Mouse (Mus musculus): ENCODE measurements around the gene Angel1. TPM values are rescaled to one million over a fixed set of nuclear protein-coding genes. Genes with fewer than 3 reads are reported as not detected.
A peak's percentile ranks its signal among the peaks of the same experiment; 100 is the strongest.

Gene Angel1
- total RNA-seq, 2 experiments from 2014 or later: 3.8 to 4.3 TPM

GRCm38 (mm10) chr12:86715401-86715800 is 10.9 kb downstream of the Angel1 start:
- intact Hi-C loops (cut with DNase I): no loop called here
- peak; percentile 79 to 87 for DNase-seq

- intact Hi-C loops (cut with DNase I): loop anchor here (5.0 kb wide), 1 partner anchor 72 kb away; no protein-coding TSS in a partner anchor
Observed at GRCm38 (mm10) chr12:86714026-86714425, 12.2 kb downstream of the Angel1 start.

GRCm38 (mm10) chr12:86705843-86706242 is 20.4 kb downstream of the Angel1 start:
- intact Hi-C loops (cut with DNase I): no loop called here
- no peak for DNase-seq

More at GRCm38 (mm10) chr12:86714026-86714425, 12.2 kb downstream of the Angel1 start:
- no peak for DNase-seq

DNA sequence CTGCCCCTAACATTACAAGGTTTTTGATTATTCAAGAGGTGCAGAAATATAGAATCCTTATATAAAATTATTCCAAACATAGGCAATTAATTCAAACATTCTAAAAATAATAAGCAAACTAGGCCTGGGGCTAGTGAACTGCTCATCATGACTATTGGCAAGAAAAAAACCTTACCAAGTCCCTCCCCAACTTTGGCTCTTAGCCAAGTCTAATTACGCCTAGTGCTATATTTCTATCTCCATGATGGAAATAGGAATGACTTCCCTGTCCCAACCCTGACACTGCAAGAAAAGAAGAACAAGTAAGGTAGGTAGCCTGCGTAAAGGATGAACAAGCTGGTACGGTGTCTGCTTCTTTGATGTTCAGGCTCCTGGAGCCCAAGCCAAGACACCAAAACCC is 23.6 kb downstream of the Angel1 start:
- no peak for DNase-seq
- intact Hi-C loops (cut with DNase I): no loop called here

- intact Hi-C loops (cut with DNase I): no loop called here
- no peak for DNase-seq
Observed at GRCm38 (mm10) chr12:86701491-86701890, 24.8 kb downstream of the Angel1 start.

- no peak for DNase-seq
- intact Hi-C loops (cut with DNase I): no loop called here
Observed at GRCm38 (mm10) chr12:86700927-86701310, 25.3 kb downstream of the Angel1 start.

DNA sequence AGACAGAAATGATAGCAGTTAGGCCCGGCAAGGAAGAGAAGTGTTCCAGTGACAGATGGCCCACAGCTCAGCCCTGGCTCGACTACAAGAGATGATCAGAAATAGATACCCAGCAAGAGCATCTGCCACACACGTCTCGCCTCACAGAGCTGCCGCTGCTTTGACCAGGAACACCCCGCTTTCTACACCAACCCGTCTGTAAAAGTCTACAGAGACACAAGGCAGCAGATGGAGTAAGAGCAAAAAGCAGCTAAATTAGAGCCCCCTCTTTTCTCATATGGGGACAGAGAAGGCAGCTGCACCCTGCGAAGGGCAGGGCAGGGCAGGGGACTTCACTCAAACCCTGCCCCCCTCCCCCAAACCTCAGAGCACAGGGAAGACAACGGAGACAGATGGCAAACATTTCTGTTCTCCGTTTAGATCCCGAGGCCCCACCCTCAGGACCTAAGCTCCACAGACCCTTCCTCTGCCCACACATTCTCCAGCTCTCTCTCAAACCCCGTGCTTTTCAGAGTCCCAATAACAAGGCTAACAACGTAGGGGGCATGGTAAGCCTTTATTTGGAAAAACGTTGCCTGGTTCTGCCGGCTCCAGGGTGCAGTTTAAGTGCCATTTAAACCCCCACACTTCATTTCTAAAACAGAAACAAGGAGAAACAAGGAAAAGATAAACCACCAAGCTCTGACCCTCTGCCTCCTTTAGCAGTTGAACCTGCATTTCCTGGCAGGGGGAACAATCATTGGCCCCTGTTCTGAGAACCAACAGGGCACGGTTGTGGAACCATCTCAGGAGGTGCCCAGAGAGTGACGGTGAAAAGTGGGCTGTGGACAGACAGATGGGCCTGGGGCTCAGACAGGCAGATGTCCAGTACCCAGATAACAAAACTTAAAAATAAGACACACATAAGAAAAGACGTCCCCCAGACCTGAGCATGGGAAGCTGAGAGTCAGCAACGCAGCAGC is 26.0 kb downstream of the Angel1 start:
- intact Hi-C loops (cut with DNase I): no loop called here

DNA sequence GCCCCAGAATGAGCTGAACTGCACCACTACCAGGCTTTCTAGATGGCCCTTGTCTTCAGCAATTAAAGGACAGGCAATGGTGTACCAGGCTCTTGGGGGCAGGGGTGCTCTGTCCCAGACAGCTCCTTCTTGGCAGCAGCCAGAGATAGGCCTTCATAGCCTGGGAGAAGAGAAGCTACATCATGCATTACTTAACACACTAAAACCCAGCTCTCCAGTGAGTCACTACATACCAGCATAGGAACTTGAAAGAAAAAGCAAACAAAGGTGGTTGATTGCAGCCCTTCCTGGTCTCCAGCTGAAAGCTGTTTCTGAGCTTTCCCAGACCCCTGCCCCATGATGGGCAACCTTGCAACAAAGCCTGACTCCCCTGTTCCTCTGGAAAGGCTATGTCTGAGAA is 27.7 kb downstream of the Angel1 start:
- intact Hi-C loops (cut with DNase I): no loop called here
- DNase-seq: no peak

More for the DNA sequence above, 26.0 kb downstream of the Angel1 start:
- DNase-seq: no peak

- DNase-seq: no peak
- intact Hi-C loops (cut with DNase I): no loop called here
Observed at GRCm38 (mm10) chr12:86697996-86698395, 28.3 kb downstream of the Angel1 start.

DNA sequence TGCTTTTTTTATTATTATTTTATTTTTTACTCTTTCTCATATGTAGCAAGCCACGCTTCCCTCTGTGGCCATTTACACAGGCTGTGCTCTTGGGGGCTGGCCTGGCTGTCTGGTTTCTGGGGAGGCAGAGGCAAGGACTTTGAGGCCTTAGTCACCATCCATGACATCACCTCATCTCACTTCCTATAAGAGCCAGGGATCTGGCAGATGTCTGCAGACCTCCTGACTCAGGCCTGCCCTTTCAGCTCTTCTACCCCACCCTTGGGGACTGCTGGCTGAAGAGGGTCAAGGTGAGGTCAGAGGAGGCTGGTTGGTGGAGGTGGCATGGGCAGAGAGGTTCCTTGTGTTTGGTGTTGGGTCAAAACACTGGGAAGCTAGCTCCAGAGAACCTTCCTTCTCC is 31.8 kb downstream of the Angel1 start:
- no peak for DNase-seq
- intact Hi-C loops (cut with DNase I): no loop called here

- intact Hi-C loops (cut with DNase I): no loop called here
- no peak for DNase-seq
Observed at GRCm38 (mm10) chr12:86693389-86693788, 32.9 kb downstream of the Angel1 start.

GRCm38 (mm10) chr12:86692471-86693356 is 33.5 kb downstream of the Angel1 start:
- intact Hi-C loops (cut with DNase I): no loop called here
- DNase-seq: peak; percentile 62 to 72

DNA sequence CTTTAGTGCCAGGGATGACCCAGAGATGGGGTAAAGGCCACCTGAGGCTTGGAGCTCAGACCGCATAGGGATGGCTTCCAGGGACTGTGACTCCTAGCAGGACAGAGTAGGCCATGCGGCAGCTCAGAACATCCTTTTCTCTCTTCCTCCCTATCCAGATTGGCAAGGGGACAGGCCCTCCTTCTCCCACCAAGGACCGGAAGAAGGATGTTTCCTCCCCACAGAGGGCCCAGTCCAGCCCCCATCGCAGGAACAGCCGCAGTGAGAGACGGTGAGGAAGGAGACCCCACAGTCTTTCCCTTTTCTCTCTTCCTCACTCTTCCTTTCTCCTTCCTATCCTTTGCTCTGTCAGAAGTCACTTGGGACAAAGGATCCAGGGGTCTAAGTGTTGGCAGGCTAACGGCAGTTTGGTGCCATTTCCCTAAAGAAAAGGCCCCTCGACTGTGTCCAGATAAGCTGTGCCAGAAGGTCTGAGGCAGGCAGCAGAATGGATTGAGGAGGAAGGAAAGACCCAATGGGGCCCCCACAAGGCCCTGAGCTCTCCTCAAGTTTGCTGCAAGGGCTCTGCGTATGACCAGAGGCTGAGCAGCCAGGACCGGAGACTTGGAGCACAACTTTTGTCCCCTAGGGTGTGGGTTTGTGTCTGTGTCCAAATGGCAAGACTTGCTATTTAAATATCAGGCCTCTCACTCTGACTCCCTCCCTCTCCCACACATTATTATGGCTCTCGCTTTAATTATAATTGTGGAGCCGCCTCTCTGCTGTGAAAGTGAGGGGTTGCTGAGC is 35.4 kb downstream of the Angel1 start:
- intact Hi-C loops (cut with DNase I): no loop called here
- DNase-seq: peak; percentile 35 to 50

GRCm38 (mm10) chr12:86688917-86689316 is 37.3 kb downstream of the Angel1 start:
- intact Hi-C loops (cut with DNase I): no loop called here
- no peak for DNase-seq

DNA sequence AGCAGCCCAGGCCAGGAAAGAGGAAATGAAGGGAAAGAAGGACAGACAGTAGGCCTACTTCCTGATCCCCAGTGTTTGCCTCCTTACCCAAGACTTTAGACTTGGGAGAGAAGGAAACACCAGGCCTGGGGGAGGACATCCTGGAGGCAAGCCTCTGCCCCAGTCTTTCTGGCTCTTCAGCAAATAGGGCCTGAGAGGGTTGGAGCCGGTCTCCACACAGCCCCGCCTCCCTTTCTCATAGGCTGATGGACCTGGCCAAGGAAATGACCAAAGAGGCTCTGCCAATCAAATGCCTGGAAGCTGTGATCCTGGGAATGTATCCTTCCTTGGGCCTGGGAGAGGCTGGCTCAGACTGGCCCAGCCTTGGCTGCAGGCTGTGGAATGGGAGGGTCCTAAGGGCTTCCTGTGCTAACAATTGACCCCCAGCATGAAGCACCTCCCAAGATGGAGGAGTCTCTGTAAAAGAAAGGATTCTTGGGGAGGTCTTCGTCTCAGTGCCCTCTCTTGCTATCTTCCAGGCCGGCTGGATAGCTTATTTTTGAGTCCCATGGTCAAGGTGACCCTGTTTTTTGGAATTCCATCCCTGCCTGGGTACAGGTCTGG is 38.2 kb downstream of the Angel1 start:
- intact Hi-C loops (cut with DNase I): no loop called here
- DNase-seq: peak in 1 of 2 experiments; percentile 47

DNA sequence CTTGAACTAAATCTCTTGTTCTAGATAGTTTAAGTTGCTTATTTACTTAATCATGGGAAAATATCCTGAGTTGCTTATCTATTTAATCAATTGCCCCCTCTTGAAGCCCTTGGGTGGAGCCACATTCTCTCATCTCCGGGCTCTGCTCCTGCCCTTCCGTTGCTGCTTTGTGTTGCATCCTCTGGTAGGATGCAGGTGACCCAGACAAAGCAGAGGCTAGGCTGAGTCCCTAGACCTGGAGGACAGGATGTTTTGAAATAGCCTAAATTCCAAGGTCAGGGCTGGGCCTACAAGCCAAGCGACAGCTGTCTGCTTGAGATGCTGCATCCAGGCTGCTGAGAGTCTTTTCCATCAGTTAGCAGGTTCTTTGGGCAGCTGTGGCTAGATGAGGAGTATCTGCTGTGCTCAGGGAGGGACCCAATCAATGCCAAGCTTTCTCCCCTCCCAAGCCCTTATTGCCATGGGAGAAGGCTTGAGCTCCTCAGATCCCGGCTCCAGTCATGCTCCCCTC is 38.8 kb downstream of the Angel1 start:
- intact Hi-C loops (cut with DNase I): no loop called here

GRCm38 (mm10) chr12:86686551-86687330 is 39.5 kb downstream of the Angel1 start:
- intact Hi-C loops (cut with DNase I): no loop called here
- DNase-seq: no peak

More for the DNA sequence above, 38.8 kb downstream of the Angel1 start:
- DNase-seq: no peak

GRCm38 (mm10) chr12:86685275-86685674 is 41.0 kb downstream of the Angel1 start:
- intact Hi-C loops (cut with DNase I): no loop called here
- no peak for DNase-seq

DNA sequence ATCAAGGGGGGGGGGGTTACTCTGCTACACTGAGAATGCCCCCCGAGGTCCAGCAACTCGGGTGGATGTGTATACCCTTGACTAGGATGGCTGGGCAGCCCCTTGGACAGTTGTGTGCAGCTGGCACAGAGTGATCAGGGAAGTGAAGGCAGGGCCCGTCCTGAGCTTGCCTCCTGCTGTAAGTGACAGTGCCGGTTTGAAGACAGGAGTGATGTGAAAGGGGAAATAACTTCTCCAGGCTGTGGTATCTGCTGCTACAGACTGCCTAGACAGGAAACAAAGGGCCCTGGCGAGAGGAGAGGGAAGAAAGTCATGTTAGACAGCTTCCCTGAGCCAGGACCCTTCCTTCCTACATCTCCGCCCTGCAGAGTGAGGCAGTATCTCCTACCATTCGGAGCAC is 42.6 kb downstream of the Angel1 start:
- no peak for DNase-seq
- intact Hi-C loops (cut with DNase I): no loop called here

All from heart, postnatal 14 days (tissue).